Mouse (Mus musculus) kidney, embryonic 16.5 days (tissue): ENCODE measurements around the gene Coa3. TPM values are rescaled to one million over a fixed set of nuclear protein-coding genes. Genes with fewer than 3 reads are reported as not detected.
A peak's percentile ranks its signal among the peaks of the same experiment; 100 is the strongest.

Source experiments
- ATAC-seq: fragments of 200-750 bp; cut with Nextera tagmentation; 2 replicates; pipeline ENCODE4 v1.8.0; 2017; ENCODE audit warnings: moderate TSS enrichment; ENCODE audit not compliant: low FRiP score, low TSS enrichment
- H3K27ac ChIP-seq: fragments of 300-500 bp; sonication (generic); 2 replicates; pipeline ENCODE4 v1.5.1; 2014; ENCODE audit warnings: low read length
- H3K27me3 ChIP-seq: fragments of 300-500 bp; sonication (generic); 2 replicates; pipeline ENCODE4 v1.6.1; 2014; ENCODE audit warnings: low read length, control low read depth, mixed read lengths; ENCODE audit not compliant: insufficient read depth
- H3K36me3 ChIP-seq: fragments of 300-500 bp; sonication (generic); 2 replicates; pipeline ENCODE4 v1.6.1; 2014; ENCODE audit warnings: low read length, control low read depth, mixed read lengths; ENCODE audit not compliant: insufficient read depth
- H3K4me1 ChIP-seq: fragments of 300-500 bp; sonication (generic); 2 replicates; pipeline ENCODE4 v1.6.1; 2014; ENCODE audit warnings: low read length, control low read depth, mixed read lengths; ENCODE audit not compliant: insufficient read depth
- H3K4me2 ChIP-seq: fragments of 300-500 bp; sonication (generic); replicated peaks from 2 replicates; pipeline ENCODE4 v1.6.1; 2014; ENCODE audit warnings: low read depth, low read length
- H3K4me3 ChIP-seq: fragments of 300-500 bp; sonication (generic); 2 replicates; pipeline ENCODE4 v1.5.1; 2014; ENCODE audit warnings: mild to moderate bottlenecking, low read length
- H3K9ac ChIP-seq: fragments of 300-500 bp; sonication (generic); replicated peaks from 2 replicates; pipeline ENCODE4 v1.6.1; 2014; ENCODE audit warnings: low read length
- H3K9me3 ChIP-seq: fragments of 300-500 bp; sonication (generic); 2 replicates; pipeline ENCODE4 v1.6.1; 2016; ENCODE audit warnings: low read length, control low read depth
- WGBS: fragments of 180-500 bp; shearing (Covaris S2); extraction: QIAGEN DNeasy Blood & Tissue Kit; methylation state at CpG from one replicate; pipeline ENCODE4 v1.1.7; 2014; 5-methylcytosine and 5-hydroxymethylcytosine counted together
- polyA plus RNA-seq: library from polyadenylated mRNA; unstranded; fragments of >200 nt; fragmentation: Nextera tagmentation; extraction: Ambion mirVana; gene quantifications from 2 replicates; pipeline ENCODE4 v1.2.1, GENCODE M21; 2015

The Coa3 gene
- polyA plus RNA-seq, 1 experiment from 2014 or later, result 200 TPM

- Histone ChIP-seq H3K27me3 (no peaks in the 10 kb centered on the region), H3K9ac (no peak overlapping the region), H3K36me3 (no peaks in the 10 kb centered on the region), H3K4me3 (no peak overlapping the region), H3K4me1 (peaks cover 51% of the 10 kb centered on the region), H3K4me2 (peak overlapping the region; percentile 53), H3K27ac (peak overlapping the region; percentile 99), H3K9me3 (no peaks in the 10 kb centered on the region)
- no peak for ATAC-seq
- 19% methylated on average over 2 of the region's 2 CpGs for WGBS
Observed at GRCm38 (mm10) chr11:101230061-101230511, 48.8 kb downstream of the Coa3 start.

DNA sequence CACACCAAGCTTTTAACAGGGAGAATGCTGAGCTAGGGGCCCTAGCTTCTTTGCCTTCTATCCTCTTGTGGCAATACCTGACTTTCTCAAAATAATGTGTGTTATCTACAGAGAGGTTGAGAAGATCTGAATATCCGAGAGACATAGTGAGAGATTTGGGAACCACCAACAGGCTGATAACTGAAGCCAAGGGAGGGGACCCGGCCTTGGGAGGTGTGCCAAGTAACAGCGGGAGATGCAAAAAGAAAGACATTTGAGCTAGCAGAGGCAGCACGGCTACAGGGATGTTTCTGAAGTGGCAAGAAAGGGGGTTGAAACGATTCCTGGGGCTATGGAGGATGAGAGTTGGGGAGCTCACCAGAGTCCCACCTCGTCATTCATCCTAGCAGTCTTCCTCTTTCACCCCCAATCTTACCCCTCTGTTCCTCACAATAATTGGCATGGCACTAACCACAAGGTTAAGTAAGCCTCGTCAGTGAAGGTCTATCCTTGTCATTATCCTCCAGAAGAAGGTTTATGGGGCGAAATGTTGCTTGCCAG lies 49.5 kb downstream of the Coa3 start:
- Histone ChIP-seq H3K4me3 (no peak overlapping the region), H3K9me3 (no peaks in the 10 kb centered on the region), H3K27ac (peak overlapping the region; percentile 99), H3K9ac (peak overlapping the region; percentile 32), H3K4me1 (peaks cover 56% of the 10 kb centered on the region), H3K27me3 (no peaks in the 10 kb centered on the region), H3K4me2 (no peak overlapping the region), H3K36me3 (no peaks in the 10 kb centered on the region)
- no peak for ATAC-seq
- 32% methylated on average over 8 of the region's 8 CpGs for WGBS

Other genes with a start within 250 kb of the Coa3 start
- gene Naglu, start 209.1 kb downstream of the Coa3 start, polyA plus RNA-seq, result 18.6 and 23.0 TPM in 2 replicates
- 0.77 TPM in 1 of 2 replicates, not detected in the other for gene Hsd17b1, start 200.7 kb downstream of the Coa3 start, polyA plus RNA-seq
- gene Coasy, start 196.5 kb downstream of the Coa3 start, polyA plus RNA-seq, result 54.3 and 57.9 TPM in 2 replicates
- 51.9 and 58.9 TPM in 2 replicates for gene Mlx, start 191.8 kb downstream of the Coa3 start, polyA plus RNA-seq
- gene Psmc3ip, start 183.7 kb downstream of the Coa3 start, polyA plus RNA-seq, result 40.0 and 40.1 TPM in 2 replicates
- 21.9 and 23.2 TPM in 2 replicates for gene Retreg3, start 159.2 kb downstream of the Coa3 start, polyA plus RNA-seq
- 98.1 and 98.2 TPM in 2 replicates for gene Tubg1, start 159.2 kb downstream of the Coa3 start, polyA plus RNA-seq
- gene Tubg2, start 123.2 kb downstream of the Coa3 start, polyA plus RNA-seq, result 4.2 and 4.5 TPM in 2 replicates
- 2.2 TPM in 2 replicates for gene Cntnap1, start 108.6 kb downstream of the Coa3 start, polyA plus RNA-seq
- gene Plekhh3, start 107.8 kb downstream of the Coa3 start, polyA plus RNA-seq, result 18.7 and 19.2 TPM in 2 replicates
- gene Ccr10, start 103.7 kb downstream of the Coa3 start, polyA plus RNA-seq, result 0.50 and 0.76 TPM in 2 replicates
- gene Ezh1, start 52.7 kb downstream of the Coa3 start, polyA plus RNA-seq, result 25.1 and 29.5 TPM in 2 replicates
- gene Ramp2, start 33.1 kb downstream of the Coa3 start, polyA plus RNA-seq, result 246 and 270 TPM in 2 replicates
- 154 TPM in 2 replicates for gene Vps25, start 25.4 kb downstream of the Coa3 start, polyA plus RNA-seq
- gene Wnk4, start 18.5 kb downstream of the Coa3 start, polyA plus RNA-seq, result 30.5 and 39.5 TPM in 2 replicates
- gene Cntd1, start 102 bp downstream of the Coa3 start, polyA plus RNA-seq, result 1.7 and 3.2 TPM in 2 replicates
- 176 and 188 TPM in 2 replicates for gene Becn1, start 23.2 kb upstream of the Coa3 start, polyA plus RNA-seq
- gene Psme3, start 37.1 kb upstream of the Coa3 start, polyA plus RNA-seq, result 142 and 148 TPM in 2 replicates
- gene Aoc2, start 45.9 kb upstream of the Coa3 start, polyA plus RNA-seq, result 1.7 and 2.0 TPM in 2 replicates
- gene Aoc3, start 51.5 kb upstream of the Coa3 start, polyA plus RNA-seq, result 0.86 and 1.3 TPM in 2 replicates
- gene G6pc, start 88.4 kb upstream of the Coa3 start, polyA plus RNA-seq, result 2.8 and 3.6 TPM in 2 replicates
- gene Aarsd1, start 138.5 kb upstream of the Coa3 start, polyA plus RNA-seq, result 79.2 and 84.1 TPM in 2 replicates
- 10.0 and 16.9 TPM in 2 replicates for gene Gm27029, start 145.7 kb upstream of the Coa3 start, polyA plus RNA-seq
- 22.8 and 23.8 TPM in 2 replicates for gene Rundc1, start 146.0 kb upstream of the Coa3 start, polyA plus RNA-seq
- 10.1 and 10.9 TPM in 2 replicates for gene Ptges3l, start 146.2 kb upstream of the Coa3 start, polyA plus RNA-seq
- 267 and 290 TPM in 2 replicates for gene Rpl27, start 163.2 kb upstream of the Coa3 start, polyA plus RNA-seq
- gene Ifi35, start 169.3 kb upstream of the Coa3 start, polyA plus RNA-seq, result 17.9 and 18.6 TPM in 2 replicates
- gene Rnd2, start 185.9 kb upstream of the Coa3 start, polyA plus RNA-seq, result 10.9 and 11.3 TPM in 2 replicates
- 36.5 and 39.3 TPM in 2 replicates for gene Vat1, start 187.1 kb upstream of the Coa3 start, polyA plus RNA-seq